Mouse (Mus musculus) thymus, postnatal 14 days (tissue): Measurements from ENCODE around the gene Nrm.

ENCODE experiments used
- DNase-seq: peaks from one replicate; pipeline ENCODE4 v3.0.0; 2021

The Nrm gene

DNA sequence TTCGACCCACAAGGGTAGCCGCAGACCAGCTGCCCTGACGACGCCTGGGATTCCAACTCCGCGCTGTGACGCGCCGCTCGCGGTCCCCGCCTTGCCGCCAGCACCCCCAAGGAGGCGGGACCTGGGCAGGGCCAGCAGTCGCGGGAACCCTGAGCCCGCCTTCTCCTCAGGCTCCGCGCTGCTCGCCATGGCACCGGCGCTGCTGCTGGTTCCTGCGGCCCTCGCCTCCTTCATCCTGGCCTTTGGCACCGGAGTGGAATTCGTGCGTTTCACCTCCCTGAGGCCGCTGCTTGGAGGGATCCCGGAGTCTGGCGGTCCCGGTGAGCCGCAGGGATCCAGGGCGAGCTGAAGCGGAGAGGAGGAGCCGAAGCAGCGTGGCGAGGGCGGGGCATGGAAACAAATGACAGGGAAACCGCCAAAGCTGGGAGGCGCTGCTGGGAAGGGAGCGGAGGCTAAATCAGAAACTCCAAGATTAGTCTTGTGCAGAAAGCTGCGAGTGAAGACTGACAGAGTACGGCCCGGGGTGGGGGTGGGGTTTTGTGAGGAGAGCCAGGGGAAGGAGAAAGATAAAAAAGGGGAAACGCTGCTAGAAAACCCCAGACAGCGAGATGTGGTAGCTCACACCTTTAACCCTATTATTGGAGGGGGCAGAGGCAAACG lies at the start of gene Nrm:
Gene Nrm (plus strand): TSS at position 121 of the 660 bp plus-strand sequence.
- peak; percentile 87 for DNase-seq

DNA sequence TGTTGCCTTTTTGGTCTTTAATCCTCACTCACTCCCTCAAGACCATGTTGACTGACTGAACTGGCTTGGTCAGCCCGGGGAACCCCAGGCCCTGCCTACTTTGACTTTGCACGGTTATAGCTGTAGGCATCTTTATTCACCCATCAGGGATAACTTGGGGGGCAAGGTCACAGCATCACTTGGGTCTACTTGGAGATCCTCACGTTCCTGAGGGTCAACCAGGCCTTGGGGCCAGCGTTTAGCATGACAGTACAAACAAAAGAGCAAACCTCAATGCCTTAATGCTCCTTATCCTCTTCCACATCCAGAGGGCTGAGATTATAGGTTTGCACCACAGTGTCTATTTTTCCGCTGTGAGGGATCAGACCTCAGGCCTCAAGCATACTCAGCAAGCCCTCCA lies 48.8 kb upstream of the Nrm start:
- DNase-seq: no peak

- DNase-seq: no peak
Measured at GRCm38 (mm10) chr17:35812736-35813135, 48.4 kb upstream of the Nrm start.

DNA sequence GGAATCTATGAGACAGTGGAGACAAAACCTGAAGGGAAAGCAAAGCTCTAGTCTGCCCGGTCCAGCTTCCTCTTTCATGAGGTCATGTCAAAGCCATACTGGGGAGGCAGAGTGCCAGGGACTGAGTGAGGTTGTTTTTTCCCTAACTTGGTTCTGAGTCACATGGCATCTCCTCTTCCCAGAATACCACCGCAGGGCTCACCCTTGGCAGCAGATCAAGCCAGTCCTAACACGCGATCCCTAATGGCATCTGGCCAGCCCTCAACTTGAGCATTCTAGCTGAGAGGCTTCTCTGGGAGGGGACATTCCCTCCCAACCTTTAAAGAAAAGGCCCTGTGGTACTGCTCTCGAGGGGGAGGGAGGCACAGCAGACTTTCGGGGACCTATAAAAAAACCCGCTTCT lies 47.9 kb upstream of the Nrm start:
- DNase-seq: no peak

DNA sequence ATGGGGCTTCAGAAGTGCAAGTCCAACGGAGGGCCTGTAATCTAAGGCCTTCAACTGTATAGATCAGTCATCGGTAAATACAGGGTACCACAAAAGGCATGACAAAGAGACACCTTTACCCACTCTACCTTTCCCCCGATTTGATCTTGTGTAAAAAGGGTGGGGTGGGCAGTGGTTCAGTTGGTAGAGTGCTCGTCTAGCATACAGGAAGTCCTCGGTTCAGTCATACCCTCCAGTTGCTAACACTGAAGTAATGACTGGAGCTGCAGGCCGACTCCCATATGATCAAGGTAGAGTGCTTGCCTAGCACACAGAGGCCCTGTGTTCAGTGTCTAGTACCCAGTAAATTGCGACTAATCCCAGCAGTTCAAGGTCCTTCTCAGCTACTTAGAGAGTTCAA lies 47.5 kb upstream of the Nrm start:
- DNase-seq: peak; percentile 31

DNA sequence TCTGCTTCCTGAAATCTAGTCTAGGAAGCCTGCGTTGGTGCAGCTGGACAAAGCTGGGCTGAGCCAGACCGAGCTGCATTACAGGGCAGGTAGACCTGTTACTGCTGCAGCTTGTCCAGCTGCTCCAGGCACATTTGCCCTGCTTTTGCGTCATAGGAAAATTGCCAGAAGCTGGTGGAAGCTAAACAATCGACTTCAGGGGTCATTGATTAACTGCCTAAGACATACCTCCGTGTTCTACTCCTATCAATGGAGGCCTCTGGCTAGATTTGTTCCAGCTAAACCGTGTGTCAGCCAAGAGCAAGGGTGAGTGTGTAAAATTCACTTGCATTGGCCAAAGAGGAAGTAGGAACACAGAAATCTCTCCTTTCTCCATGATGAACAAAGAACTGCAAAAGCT lies 46.4 kb upstream of the Nrm start:
- DNase-seq: no peak

- DNase-seq: no peak
Measured at GRCm38 (mm10) chr17:35815836-35816235, 45.3 kb upstream of the Nrm start.

- DNase-seq: no peak
Measured at GRCm38 (mm10) chr17:35816686-35817085, 44.4 kb upstream of the Nrm start.

- no peak for DNase-seq
Measured at GRCm38 (mm10) chr17:35817226-35817625, 43.9 kb upstream of the Nrm start.

DNA sequence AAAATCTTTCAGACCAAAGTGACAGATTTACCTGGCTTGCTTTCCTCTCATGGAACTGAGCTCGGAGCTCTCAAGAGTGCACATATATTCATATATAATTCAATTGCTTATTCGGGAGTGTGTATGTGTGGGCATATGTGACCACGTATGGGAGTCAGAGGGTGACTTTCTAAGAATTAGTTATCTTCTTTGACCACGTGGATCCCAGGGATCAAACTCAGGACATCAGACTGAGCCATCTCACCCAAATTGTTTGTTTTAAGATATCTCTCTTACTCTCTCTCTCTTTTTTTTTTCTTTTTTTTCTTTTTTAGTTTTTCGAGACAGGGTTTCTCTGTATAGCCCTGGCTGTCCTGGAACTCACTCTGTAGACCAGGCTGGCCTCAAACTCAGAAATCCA lies 41.0 kb upstream of the Nrm start:
- DNase-seq: no peak

GRCm38 (mm10) chr17:35821439-35822430 lies 39.4 kb upstream of the Nrm start, which contains the start of gene Ier3:
TSS of gene Ier3 (plus strand) at chr17:35821684.
- DNase-seq: peak; percentile 52

DNA sequence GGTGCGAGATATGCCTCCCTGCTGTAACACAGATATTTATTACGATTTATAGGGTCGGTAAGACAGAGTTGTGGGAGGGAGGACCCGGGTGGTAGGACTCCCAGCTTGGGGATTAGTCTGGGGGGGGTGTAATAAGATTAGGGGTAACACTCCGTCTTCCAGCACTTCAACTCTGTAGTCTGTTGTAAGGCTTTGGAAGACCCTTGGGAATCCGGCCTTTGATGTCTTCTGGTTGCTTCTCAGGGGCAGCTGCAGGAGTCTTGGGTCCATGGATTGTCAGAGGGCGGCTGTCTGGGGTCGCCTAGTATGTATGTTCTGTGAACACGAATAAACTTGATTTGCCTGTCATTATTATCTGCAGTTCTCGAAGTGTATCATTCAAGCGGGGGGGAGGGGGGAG lies 38.6 kb upstream of the Nrm start:
- DNase-seq: no peak

DNA sequence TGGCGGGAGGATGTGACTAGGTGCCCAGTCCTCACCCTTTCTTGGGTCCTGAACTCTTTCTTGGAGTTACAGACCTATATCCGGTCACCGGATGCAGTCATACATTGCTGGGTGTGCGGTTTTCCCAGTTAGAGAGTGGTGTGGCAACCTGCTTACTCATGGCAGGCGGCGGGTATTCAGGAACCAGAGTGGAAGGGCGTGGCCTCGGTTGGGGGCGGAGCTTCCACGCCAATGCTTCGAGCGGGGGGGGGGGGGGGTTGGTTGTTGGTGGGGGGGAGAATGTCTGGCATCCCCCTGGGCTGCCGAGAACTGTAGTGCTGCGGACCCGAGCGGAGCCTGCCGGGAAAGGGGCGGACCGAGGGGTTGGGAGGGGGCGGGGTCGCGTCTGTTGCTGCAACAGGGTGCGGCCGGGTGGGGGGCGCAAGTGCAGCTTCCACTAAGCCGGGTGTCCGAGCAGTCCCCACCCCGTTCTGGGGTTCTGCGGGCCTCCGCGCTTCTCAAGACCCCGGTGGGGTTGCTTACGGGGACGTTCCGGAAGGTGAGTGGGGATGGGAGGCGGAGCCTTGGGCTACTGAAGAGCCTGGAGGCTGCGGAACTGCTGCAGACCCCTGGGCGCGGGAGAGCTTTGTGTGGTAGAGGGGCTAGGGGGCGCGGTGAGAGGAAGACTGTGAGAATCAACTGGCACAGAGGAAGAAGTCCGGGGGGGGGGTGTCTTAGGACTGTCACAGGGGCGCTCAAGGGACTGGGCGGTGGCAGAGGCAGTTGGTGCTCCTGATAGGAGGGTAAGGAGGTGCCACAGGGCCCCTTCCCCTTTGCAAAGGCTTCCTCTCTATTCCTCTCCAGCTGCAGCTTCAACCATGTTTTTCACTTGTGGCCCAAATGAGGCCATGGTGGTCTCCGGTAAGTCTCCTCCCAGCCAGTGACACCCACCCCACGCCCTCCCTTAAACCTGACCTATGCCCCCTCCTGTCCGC lies 37.9 kb upstream of the Nrm start, which contains the start of gene Flot1:
Gene Flot1 (plus strand): TSS at position 267 of the 974 bp plus-strand sequence.
- peak; percentile 86 for DNase-seq

GRCm38 (mm10) chr17:35824402-35824801 lies 36.7 kb upstream of the Nrm start:
- DNase-seq: no peak

DNA sequence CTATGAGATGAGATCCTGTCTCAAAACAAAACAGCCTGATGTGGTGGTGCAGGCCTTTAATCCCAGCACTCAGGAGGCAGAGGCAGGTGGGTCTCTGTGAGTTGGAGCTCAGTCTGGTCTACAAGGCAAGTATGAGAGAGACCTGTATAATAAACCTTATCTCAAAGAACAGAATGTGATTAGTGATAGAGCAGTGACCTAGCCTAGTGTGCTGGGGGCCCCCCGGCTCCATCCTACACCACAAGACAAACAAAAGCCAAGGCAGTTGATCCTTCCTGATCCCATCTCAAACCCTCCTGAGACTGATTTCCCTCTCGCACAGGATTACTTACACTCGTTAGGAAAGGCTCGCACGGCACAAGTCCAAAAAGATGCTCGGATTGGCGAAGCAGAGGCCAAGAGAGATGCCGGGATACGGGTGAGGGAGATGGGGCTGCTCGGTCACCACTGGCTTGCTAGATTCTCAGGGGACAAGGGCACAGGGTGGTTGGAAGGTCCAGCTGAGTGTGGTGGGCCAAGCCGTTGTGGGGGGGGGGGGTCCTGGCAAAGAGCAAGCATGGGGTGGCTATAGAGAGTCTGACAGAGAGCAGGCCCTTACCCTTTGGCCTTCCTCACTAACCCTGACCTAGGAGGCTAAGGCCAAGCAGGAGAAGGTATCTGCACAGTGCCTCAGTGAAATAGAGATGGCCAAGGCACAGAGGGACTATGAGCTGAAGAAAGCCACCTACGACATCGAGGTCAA lies 35.8 kb upstream of the Nrm start:
- DNase-seq: no peak

DNA sequence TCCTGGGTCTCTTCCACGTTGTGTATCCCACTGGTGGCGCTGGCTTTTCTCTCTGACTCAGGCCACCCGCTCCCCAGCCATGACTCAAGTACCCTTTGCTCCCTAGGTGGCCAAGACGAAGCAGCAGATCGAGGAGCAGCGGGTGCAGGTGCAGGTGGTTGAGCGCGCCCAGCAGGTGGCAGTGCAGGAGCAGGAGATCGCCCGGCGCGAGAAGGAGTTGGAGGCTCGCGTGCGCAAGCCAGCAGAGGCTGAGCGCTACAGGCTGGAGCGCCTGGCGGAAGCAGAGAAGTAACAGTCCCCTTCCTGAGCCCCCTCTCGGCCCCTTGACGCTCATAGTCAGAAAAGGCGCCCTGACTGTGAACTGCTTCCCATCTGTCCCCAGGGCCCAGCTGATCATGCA lies 31.4 kb upstream of the Nrm start:
- peak; percentile 95 for DNase-seq

DNA sequence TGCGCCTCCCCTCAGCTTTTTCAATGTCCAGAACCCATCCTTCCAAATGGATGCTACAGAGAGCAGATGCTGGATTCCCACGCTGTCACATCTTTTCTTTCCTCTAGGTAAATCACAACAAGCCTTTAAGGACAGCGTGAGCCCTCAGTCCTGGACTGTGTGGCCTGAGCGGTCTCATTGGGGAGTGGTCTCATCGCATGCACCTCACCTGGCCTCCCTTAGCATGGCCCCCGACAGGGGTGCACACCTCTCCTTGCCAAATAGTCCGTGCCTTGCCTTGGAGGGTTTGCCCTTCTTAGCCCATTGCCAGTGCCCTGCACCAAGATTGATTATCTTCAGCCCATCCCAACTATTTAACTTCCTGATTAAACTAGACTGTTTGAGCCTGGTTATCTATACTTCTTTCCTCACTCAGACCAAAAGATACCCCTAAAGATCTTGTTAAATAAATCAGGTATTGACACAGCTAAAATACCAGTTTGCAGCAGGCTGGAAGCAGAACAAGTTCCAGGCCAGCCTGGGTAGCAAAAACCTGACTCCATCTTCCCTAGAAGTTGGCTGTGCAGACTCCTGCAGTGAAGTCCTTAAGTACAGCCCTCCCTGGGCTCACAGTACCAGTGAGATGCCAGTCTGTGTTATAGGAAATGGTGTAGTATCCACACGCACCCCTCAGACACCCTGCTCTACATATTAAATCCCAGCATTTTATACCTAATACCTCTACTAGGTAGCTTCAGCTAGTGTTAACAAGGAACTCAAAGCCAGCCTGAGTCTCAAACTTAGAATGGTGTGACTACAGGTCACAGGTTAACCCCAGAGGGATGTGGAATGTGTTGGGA lies 28.5 kb upstream of the Nrm start:
- no peak for DNase-seq

DNA sequence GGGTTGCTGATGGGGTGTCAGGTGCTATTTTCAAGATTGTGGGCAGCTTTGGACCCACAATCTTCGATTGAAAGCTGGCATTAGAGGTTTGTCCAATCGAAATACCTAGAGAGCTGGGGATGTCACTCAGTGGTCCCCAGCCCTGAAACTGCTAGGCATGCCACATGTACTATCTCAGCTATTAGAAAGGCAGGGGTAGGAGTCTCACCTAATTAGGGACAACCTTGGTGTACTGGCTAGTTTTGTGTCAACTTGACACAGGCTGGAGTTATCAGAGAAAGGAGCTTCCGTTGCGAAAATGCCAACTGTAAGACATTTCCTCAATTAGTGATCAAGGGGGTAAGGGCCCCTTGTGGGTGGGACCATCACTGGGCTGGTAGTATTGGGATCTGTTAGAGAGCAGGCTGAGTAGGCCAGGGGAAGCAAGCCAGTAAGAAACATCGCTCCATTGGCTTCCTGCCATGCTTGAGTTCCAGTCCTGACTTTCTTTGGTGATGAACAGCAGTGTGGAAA lies 27.8 kb upstream of the Nrm start:
- DNase-seq: no peak

DNA sequence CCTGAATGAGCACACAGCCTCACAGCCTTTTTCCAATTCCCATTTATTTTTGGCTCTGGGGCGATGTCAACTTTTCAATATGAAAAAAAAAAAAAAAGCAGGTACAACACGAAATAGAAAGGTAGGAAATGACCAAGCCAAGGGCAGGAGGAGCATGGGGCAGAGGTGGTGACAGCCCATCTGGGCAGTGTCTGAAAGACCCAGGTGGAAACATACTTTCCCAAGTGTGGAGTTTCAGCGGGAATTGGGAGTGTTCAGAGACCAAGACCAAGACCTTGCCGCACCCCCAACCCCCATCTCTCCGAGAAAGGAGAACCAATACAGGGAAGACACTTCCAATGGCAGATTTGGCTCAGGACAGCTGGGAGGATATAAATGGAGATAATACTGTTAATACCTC lies 27.2 kb upstream of the Nrm start:
- DNase-seq: no peak

DNA sequence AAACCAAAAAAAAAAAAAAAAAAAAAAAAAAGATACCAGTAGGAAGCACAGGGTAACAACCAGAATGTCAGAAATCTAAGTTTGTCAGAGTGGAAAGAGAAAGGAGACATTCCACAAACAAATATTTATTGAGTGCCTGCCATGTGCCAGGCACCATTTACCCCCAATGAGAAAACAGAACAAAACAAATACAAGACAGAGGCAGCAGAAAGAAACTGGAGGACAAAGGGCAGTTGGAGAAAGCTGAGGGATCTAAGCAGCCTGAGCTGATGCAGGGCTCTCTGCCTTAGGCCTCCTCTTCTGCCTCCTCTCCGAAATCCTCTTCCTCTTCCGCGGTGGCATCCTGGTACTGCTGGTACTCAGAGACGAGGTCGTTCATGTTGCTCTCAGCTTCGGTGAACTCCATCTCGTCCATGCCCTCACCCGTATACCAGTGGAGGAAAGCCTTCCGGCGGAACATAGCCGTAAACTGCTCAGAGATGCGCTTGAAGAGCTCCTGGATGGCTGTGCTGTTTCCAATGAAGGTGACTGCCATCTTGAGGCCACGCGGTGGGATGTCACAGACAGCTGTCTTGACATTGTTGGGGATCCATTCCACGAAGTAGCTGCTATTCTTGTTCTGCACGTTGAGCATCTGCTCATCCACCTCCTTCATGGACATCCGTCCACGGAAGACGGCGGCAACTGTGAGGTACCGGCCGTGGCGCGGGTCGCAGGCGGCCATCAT lies 26.3 kb upstream of the Nrm start:
- DNase-seq: no peak
